Mouse (Mus musculus): Measurements from ENCODE around the gene Hinfp. TPM values are rescaled to one million over a fixed set of nuclear protein-coding genes. Genes with fewer than 3 reads are reported as not detected.

The Hinfp gene
- polyA plus RNA-seq, 1 experiment: 32.3 TPM

DNA sequence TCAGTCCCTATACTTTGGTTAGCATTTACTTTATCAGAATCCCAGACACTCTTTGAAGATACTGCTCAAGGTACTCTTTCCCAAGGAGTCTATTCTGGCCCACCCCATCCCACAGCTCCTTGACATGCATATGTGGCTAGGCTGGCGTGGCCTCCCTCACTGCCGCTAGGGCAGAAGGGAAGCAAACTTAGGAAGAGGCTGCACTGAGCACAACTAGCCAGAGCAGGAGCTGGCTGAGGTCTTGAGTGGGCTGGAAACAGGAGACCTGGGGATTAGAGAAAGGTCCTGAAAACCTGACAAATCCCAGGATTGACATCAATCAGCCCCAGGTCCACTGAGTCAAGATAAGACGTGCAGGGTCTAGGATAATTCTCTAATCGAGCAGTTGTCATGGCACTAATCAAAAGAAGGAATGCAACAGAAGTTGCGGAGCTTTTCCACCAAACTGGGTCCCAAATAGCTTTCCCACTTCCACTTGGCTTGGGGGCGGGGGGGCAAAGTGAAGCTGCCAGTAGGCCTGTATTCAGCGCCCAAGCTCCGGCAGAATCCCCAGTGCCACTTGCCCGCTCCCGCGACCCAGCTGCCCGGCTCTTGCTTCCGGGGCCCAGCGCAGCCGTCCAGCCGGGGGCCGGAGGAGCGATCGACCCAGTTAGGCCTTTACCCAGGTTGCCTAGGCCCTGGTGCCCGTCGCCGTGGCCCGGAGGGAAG is 38.0 kb downstream of the Hinfp start:
- no peak for DNase-seq (ENCODE audit: extremely low spot score in 1 of 2, low spot score in 1 of 2)

DNA sequence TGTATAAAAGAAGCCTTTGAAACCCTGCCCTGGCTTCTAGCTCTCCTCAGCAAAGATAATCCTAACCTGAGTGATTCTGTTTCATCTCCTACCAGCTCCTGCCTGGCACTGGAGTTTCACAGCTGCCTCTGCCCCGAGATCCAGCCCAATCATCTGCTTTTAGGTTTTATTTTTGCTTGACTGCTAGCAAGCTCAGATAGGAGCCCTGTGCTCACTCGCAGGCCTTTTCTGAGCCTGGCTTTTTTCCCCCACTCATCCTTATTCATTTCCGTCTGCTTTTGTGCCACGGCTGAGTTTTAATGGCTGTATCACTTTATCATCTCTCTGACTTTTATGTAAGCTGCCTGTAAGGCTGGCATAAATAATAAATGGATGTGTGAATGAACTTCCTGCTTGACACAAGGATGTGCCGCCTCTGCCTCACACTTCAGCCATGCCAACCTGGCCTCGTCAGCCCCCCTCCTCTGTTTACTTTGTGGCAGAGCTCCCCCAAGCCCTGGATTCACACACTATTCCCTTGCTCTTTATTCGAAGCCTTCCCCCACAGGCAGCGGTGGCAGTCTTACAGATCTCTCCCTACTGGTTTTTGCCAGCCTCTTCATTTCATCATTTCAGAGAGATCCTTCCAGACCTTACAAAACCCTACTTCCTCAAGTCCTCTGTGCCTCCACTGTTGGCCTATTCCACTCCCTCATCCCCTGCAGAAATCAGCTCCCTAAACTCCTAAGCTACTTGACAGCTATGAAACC is 38.8 kb downstream of the Hinfp start:
- DNase-seq (ENCODE audit: extremely low spot score in 1 of 2, low spot score in 1 of 2): peak; percentile 46 to 74

DNA sequence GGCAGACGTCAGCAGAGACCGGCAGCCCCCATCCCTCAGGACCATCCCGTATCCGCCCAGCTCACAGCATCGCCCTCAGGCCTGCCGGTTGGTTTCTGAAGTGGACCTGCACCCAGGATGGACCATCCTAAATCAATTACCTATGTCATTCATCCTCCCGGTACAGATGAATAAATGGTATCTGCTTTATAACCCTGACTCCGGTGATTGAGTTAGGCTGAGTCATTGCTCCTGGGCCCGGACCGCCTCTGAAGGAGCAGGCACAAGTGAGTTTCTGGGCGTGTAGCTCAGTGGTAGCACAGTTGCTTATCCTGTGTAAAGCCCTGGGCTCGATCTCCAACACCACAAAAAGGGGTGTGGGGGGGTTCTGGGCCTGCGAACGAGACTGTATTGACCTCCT is 44.1 kb downstream of the Hinfp start:
- no peak for DNase-seq (ENCODE audit: extremely low spot score in 1 of 2, low spot score in 1 of 2)

DNA sequence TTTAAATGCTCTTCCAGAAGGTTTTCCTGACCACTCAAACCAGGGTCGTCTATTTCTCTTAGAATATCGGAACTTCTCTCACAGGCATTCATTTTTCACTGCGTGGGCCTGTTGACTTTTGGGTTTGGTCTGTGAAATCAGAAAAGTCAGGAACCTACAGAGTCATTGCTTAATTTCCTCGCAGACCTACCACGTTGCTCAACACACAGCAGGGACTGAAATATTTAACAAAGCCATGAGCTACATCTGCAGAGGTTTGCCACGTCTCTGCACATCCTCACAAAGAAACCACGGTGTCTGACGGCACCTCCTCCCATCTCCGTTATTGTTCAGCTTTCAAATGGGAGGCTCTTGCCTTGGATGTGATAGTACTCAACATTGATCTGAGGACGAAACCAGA is 46.5 kb downstream of the Hinfp start:
- DNase-seq (ENCODE audit: extremely low spot score in 1 of 2, low spot score in 1 of 2): no peak

DNA sequence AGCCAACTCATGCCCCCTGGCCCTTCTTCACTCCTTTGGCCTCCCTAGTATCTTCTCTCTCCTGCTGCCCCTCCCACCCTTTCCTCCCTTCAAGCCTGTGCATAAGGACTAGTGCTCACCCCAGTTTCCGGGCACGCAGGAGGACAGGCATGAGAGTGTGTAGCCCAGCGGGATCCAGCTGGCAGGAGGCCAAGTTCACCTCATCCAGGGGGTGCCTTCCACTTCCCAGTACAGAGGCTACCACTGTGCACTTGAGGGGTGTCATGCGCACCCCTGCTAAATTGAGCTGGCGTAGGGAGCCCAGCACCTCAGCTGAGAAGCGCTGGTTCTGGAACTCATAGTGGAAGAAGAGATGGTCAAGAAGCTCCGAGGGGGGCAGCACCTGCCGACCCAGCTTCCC is 49.3 kb downstream of the Hinfp start:
- no peak for DNase-seq (ENCODE audit: extremely low spot score in 1 of 2, low spot score in 1 of 2)

DNA sequence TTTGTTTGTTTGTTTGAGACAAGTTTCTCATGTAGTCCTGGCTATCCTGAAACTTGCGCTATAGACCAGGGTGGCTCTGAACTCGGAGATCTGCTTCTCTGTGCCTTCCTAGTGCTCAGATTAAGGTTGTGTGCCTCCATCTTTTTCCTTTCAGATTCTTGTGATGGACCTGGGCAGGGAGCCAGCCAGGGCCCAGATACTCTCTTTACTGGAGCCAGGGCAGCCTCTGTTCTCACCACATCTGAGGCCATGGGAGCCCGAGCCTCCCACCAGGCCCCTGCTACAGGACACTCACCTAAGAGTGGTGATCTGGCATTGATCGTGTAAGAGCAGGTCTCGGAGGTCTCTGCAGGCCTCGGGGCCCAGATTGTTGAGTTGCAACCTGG is 50.3 kb downstream of the Hinfp start:
- no peak for DNase-seq (ENCODE audit: extremely low spot score in 1 of 2, low spot score in 1 of 2)

DNA sequence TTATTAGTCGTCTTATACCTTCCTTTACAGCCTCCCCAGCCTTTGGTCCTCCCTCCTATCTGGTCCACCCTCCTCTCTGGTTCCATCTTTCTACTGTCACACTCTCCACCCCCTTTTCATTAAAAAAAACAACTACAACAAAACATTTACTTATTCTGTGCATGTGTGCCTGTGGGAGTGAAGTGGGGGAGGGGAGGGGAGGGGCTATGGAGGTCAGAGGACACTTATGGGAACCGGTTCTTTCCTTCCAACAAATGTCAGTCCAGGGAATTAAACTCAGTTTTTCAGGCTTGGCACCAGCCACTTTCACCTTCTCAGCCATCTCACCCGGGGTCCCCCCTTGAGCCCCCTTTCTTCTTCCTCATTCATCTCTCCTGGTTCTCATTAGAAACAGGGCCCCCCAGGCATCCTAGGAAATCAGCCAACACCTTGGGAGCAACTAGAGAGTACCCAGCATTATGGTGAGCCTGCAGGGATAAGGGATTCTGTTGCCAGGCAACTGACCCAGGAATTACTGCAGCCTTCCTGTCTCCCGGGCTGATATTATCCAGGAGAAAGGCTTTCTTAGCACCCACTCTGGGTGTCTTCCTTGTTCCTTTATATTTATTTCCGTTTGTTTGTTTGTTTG is 50.8 kb downstream of the Hinfp start:
- DNase-seq (ENCODE audit: extremely low spot score in 1 of 2, low spot score in 1 of 2): no peak

DNA sequence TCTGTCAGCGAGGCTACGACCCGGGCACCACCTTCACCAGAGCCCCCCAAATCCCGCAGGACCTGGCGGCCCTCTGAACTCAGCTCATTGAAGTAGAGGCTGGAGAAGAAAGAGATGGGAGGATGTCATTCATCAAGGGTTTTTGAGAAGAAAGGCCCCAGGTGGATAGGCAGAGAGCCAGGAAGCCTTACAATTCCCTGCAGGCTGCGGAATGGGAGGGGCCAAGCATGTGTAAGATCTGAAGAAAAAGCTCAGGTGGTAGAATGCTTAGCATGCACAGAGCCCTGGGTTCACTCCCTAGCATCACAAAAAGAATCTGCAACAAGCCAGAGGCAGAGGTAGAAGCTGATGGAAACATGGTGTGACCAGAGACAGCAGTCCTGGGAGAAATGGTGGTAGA is 52.0 kb downstream of the Hinfp start:
- no peak for DNase-seq (ENCODE audit: extremely low spot score in 1 of 2, low spot score in 1 of 2)

DNA sequence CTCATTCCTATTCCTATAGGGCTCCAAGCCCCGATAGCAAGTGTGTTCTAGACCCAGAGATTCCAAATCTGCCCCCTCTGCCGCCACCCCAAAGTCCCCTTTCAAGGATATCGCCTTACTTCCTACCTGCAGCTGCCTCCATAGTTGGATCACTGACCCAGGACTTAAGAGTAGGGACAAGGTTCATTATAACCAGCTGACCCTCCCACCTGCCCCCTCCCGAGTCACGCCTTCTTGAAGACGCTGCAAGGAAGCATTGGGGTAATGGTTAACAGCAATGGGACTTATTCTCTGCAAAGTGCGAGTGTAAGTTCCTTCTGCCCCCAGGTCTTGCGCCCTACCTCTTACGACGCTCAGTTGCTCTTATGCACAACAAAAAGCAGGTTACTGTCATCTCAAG is 54.2 kb downstream of the Hinfp start, which contains the start of gene Pdzd3:
TSS of gene Pdzd3 (minus strand) at position 158 of the 400 bp plus-strand sequence.
- DNase-seq (ENCODE audit: extremely low spot score in 1 of 2, low spot score in 1 of 2): no peak

DNA sequence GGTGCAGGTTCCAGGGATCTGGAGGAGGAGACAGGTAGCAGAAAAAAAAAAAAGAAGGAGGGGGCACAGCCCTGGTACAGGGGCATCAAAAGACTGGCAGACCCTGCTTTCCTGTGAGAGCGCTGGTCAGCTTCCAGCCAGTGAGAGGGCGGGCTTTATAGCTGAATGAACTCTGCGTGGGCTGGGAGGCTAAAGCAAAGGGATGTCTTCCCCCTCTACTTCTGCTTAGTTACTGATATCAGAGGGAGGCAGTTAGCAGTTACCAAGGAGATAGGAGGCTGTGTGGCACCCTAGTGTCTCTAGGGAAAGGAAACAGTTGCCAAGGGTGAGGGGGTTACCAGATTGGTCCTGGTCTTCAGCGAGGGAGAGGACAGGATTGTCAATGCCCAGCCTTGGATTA is 55.0 kb downstream of the Hinfp start:
- no peak for DNase-seq (ENCODE audit: extremely low spot score in 1 of 2, low spot score in 1 of 2)

DNA sequence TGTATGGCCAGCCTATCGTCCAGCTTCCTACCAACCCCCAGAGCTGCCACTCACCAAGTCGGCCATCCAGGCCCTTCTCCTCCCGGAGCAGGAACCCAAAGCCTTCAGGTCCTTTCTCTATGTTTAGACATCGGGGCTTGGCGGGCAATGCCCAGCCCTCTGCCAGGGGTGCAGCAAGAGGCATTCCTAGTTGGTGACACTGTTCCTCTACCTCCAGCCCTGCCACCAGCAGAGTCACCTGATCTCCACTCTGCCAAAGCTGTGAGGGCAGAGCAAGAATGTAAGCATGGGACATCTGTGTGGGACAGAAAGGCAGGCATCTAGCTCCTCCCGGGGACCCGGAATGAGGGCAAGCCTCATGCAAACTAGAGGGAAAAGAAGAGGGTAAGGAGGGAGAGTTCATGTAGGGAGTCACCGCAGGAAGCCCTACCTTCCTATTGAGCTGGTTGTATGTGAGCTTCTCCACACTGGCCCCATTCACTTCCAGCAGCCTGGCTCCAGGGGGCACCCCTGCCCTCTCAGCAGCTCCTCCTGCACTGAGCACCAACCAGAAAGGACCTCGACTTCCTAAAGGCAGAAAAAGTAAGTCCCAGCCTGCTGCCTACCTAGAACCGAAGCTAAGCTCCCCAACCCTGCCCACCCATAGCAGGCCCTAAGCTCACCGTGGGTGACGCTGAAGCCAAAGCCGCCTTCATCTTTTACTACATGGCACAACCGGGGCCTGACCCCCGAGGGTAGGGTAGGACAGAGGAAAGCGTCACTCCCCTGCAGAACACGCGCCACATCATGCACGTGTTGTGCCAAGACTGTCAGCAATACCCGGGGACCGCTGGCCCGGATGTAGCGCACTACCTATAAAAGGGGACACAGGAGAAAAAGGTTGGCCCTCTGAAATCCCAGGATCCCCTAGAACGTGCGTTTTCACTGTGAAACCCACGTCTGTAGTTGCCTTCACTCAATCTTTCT is 56.0 kb downstream of the Hinfp start:
- peak in 1 of 2 experiments; percentile 70 for DNase-seq (ENCODE audit: extremely low spot score in 1 of 2, low spot score in 1 of 2)

DNA sequence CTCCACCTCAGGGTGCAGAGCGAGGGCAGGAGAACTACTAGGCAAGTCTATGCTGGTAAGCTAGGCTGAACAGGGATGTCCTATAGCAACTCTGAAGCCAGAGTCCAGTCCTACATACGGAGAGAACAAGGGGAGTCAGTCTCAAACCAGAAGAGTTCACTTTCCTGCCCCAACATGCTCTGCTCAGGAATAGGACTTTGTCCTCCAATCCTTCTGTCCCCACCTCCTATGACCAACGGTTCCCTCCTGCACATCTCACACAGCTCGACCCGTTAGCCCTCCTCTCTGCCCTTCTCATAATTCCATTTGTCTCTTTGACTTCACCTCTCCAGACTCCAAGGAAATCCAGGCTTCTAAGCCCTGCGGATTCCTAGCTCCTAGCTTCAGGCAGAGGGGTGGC is 57.6 kb downstream of the Hinfp start:
- DNase-seq (ENCODE audit: extremely low spot score in 1 of 2, low spot score in 1 of 2): no peak

DNA sequence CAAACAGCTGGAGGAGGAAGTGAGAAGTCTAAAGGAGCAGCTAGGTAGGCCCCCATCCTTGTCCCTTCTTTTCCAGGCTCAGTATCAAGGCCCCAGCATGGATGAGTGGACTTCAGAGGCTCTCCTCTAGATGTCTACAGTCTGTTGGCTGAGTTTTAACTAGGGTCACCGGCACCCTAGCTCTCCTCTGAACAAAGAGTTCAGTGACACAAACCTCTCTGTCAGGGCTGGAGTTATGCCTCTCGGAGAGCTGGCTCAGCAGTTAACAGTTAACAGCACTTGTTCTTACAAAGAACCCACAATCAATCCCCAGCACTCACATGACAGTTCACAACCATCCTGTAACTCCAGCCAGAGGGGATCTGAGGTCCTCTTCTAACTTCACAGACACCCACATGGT is 61.9 kb downstream of the Hinfp start:
- DNase-seq (ENCODE audit: extremely low spot score in 1 of 2, low spot score in 1 of 2): no peak

Other genes starting within 250 kb of the Hinfp start
- gene Usp2, start 238.7 kb downstream of the Hinfp start, polyA plus RNA-seq (2012; rRNA removed): 40.2 and 44.9 TPM in 2 replicates
- 0.14 and 0.21 TPM in 2 replicates for gene Mfrp, start 203.9 kb downstream of the Hinfp start, polyA plus RNA-seq (2012; rRNA removed)
- 31.7 and 39.5 TPM in 2 replicates for gene C1qtnf5, start 198.4 kb downstream of the Hinfp start, polyA plus RNA-seq (2012; rRNA removed)
- 0.16 and 0.21 TPM in 2 replicates for gene Gm49380, start 192.2 kb downstream of the Hinfp start, polyA plus RNA-seq (2012; rRNA removed)
- 26.9 and 29.0 TPM in 2 replicates for gene Rnf26, start 192.2 kb downstream of the Hinfp start, polyA plus RNA-seq (2012; rRNA removed)
- 16.8 and 17.4 TPM in 2 replicates for gene Mcam, start 171.2 kb downstream of the Hinfp start, polyA plus RNA-seq (2012; rRNA removed)
- gene Cbl, start 71.6 kb downstream of the Hinfp start, polyA plus RNA-seq (2012; rRNA removed): 18.6 and 20.5 TPM in 2 replicates
- 1.1 TPM in 1 of 2 replicates, not detected in the other for gene Ccdc153, start 65.0 kb downstream of the Hinfp start, polyA plus RNA-seq (2012; rRNA removed)
- gene Pdzd3, start 54.2 kb downstream of the Hinfp start, polyA plus RNA-seq (2012; rRNA removed): 0.74 and 0.82 TPM in 2 replicates
- gene Nlrx1, start 37.1 kb downstream of the Hinfp start, polyA plus RNA-seq (2012; rRNA removed): 6.7 and 7.0 TPM in 2 replicates
- gene Abcg4, start 17.1 kb downstream of the Hinfp start, polyA plus RNA-seq (2012; rRNA removed): 84.5 and 95.1 TPM in 2 replicates
- 201 and 202 TPM in 2 replicates for gene C2cd2l, start 14.6 kb upstream of the Hinfp start, polyA plus RNA-seq (2012; rRNA removed)
- 21.1 and 22.9 TPM in 2 replicates for gene Dpagt1, start 20.3 kb upstream of the Hinfp start, polyA plus RNA-seq (2012; rRNA removed)
- gene H2afx, start 29.0 kb upstream of the Hinfp start, polyA plus RNA-seq (2012; rRNA removed): 65.4 and 75.0 TPM in 2 replicates
- gene Hmbs, start 38.6 kb upstream of the Hinfp start, polyA plus RNA-seq (2012; rRNA removed): 30.3 and 33.4 TPM in 2 replicates
- gene Vps11, start 56.0 kb upstream of the Hinfp start, polyA plus RNA-seq (2012; rRNA removed): 44.1 and 47.2 TPM in 2 replicates
- gene Hyou1, start 73.8 kb upstream of the Hinfp start, polyA plus RNA-seq (2012; rRNA removed): 51.3 and 54.5 TPM in 2 replicates
- 43.3 and 46.9 TPM in 2 replicates for gene Slc37a4, start 91.2 kb upstream of the Hinfp start, polyA plus RNA-seq (2012; rRNA removed)
- gene Rps25, start 101.5 kb upstream of the Hinfp start, polyA plus RNA-seq (2012; rRNA removed): 510 and 649 TPM in 2 replicates
- gene Trappc4, start 101.9 kb upstream of the Hinfp start, polyA plus RNA-seq (2012; rRNA removed): 86.4 and 86.9 TPM in 2 replicates
- gene Ccdc84, start 112.9 kb upstream of the Hinfp start, polyA plus RNA-seq (2012; rRNA removed): 53.1 and 56.2 TPM in 2 replicates
- not detected in 2 replicates for gene Foxr1, start 135.5 kb upstream of the Hinfp start, polyA plus RNA-seq (2012; rRNA removed)
- gene Upk2, start 149.3 kb upstream of the Hinfp start, polyA plus RNA-seq (2012; rRNA removed): 0.19 TPM in 1 of 2 replicates, not detected in the other
- 20.1 and 21.7 TPM in 2 replicates for gene Bcl9l, start 177.2 kb upstream of the Hinfp start, polyA plus RNA-seq (2012; rRNA removed)